Mouse (Mus musculus): ENCODE data around the gene B3gnt9. TPM values are rescaled to one million over a fixed set of nuclear protein-coding genes. Genes with fewer than 3 reads are reported as not detected.
"Not testable (repeated sequence)": the region's sequence is repeated elsewhere in the genome, so short reads cannot be mapped to it uniquely, and the experiment has no call there.

B3gnt9 gene
- polyA plus RNA-seq, 2 experiments, result 40.8 to 42.9 TPM

DNA sequence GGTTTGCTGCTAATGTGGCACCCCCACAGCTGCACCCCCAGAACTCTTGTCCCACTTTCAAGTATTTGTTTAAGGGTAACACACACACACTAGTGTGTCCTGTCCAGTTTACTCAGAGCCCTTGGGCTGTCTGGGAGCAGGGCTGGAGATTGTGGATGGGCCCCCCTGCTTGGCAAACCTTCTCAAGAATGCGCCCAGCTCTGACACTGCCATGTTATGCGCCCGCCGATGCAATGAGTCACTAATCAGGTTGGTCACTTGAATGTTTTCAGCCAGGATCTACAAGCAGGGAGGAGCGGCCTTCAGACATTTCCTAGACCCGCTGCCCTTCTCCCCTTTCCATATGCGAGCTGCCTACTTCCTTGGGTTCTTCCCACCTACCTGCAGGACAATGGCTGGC is 37.5 kb upstream of the B3gnt9 start:
- no peak overlapping the region for H3K4me3 ChIP-seq (replicated peaks; ENCODE audit: low read length)
- no peak for ATAC-seq (ENCODE audit: low FRiP score, low read depth)
- no peaks in the 10 kb centered on the region for H3K9me3 ChIP-seq (ENCODE audit: control insufficient read depth, low read length)
- 81% methylated on average over 5 of the region's 7 CpGs for WGBS
- H3K27ac ChIP-seq (replicated peaks; ENCODE audit: low read depth, low read length), result no peak overlapping the region
- no peak for DNase-seq (ENCODE audit: low spot score)
- H3K27me3 ChIP-seq (ENCODE audit: control insufficient read depth, insufficient read depth, low read length), result peaks cover 12% of the 10 kb centered on the region
- TF ChIP-seq POLR2A (IDR thresholded peaks at IDR 0.05; ENCODE audit: borderline replicate concordance, extremely low read depth, insufficient read depth, insufficient read length), result no peak
- no peak overlapping the region for H3K4me2 ChIP-seq (replicated peaks; ENCODE audit: low read depth, low read length, severe bottlenecking)
- peaks cover 24% of the 10 kb centered on the region for H3K4me1 ChIP-seq (ENCODE audit: control insufficient read depth, insufficient read depth, low read length)
- H3K9ac ChIP-seq (ENCODE audit: low read depth, low read length, severe bottlenecking), result no peak overlapping the region
- no peaks in the 10 kb centered on the region for H3K36me3 ChIP-seq (ENCODE audit: control insufficient read depth, insufficient read depth, low read length)

DNA sequence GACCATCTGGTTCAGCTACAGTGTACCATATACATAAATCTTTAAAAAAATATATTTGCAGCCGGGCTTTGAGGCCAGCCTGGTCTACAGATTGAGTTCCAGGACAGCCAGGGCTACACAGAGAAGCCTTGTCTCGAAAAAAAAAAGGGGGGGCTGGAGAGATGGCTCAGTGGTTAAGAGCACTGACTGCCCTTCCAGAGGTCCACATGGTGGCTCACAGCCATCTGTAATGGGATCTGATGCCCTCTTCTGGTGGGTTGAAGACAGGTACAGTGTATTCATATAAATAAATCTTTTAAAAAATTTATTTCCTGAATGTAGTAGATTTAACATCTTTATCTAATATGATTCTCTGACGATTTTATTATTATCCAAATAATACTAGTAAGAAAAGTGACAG is 36.8 kb upstream of the B3gnt9 start:
- H3K36me3 ChIP-seq (ENCODE audit: control insufficient read depth, insufficient read depth, low read length); DNase-seq (ENCODE audit: low spot score); ATAC-seq (ENCODE audit: low FRiP score, low read depth); H3K9me3 ChIP-seq (ENCODE audit: control insufficient read depth, low read length); H3K4me3 ChIP-seq (replicated peaks; ENCODE audit: low read length); H3K27ac ChIP-seq (replicated peaks; ENCODE audit: low read depth, low read length); H3K9ac ChIP-seq (ENCODE audit: low read depth, low read length, severe bottlenecking); H3K4me2 ChIP-seq (replicated peaks; ENCODE audit: low read depth, low read length, severe bottlenecking): not testable (repeated sequence)
- WGBS, result 61% methylated on average over 3 of the region's 3 CpGs
- Histone ChIP-seq H3K27me3 (ENCODE audit: control insufficient read depth, insufficient read depth, low read length) (peaks cover 12% of the 10 kb centered on the region), H3K4me1 (ENCODE audit: control insufficient read depth, insufficient read depth, low read length) (peaks cover 21% of the 10 kb centered on the region)

DNA sequence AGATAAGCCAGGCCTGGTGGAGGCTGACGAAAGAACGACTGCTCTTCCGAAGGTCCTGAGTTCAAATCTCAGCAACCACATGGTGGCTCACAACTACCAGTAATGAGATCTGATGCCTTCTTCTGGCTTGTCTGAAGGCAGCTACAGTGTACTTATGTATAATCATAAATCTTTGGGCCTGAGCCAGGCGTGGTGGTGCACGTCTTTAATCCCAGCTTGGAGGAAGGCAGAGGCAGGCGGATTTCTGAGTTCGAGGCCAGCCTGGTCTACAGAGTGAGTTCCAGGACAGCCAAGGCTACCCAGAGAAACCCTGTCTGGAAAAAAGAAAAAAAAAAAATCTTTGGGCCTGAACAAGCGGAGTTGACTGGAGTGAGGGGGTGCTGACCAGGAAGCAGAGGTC is 36.4 kb upstream of the B3gnt9 start:
- 87% methylated on average over 8 of the region's 8 CpGs for WGBS
- H3K4me2 ChIP-seq (replicated peaks; ENCODE audit: low read depth, low read length, severe bottlenecking); H3K4me3 ChIP-seq (replicated peaks; ENCODE audit: low read length); H3K36me3 ChIP-seq (ENCODE audit: control insufficient read depth, insufficient read depth, low read length); H3K9ac ChIP-seq (ENCODE audit: low read depth, low read length, severe bottlenecking); DNase-seq (ENCODE audit: low spot score); H3K9me3 ChIP-seq (ENCODE audit: control insufficient read depth, low read length); H3K27ac ChIP-seq (replicated peaks; ENCODE audit: low read depth, low read length); ATAC-seq (ENCODE audit: low FRiP score, low read depth): not testable (repeated sequence)
- Histone ChIP-seq H3K27me3 (ENCODE audit: control insufficient read depth, insufficient read depth, low read length) (peaks cover 12% of the 10 kb centered on the region), H3K4me1 (ENCODE audit: control insufficient read depth, insufficient read depth, low read length) (peaks cover 18% of the 10 kb centered on the region)

DNA sequence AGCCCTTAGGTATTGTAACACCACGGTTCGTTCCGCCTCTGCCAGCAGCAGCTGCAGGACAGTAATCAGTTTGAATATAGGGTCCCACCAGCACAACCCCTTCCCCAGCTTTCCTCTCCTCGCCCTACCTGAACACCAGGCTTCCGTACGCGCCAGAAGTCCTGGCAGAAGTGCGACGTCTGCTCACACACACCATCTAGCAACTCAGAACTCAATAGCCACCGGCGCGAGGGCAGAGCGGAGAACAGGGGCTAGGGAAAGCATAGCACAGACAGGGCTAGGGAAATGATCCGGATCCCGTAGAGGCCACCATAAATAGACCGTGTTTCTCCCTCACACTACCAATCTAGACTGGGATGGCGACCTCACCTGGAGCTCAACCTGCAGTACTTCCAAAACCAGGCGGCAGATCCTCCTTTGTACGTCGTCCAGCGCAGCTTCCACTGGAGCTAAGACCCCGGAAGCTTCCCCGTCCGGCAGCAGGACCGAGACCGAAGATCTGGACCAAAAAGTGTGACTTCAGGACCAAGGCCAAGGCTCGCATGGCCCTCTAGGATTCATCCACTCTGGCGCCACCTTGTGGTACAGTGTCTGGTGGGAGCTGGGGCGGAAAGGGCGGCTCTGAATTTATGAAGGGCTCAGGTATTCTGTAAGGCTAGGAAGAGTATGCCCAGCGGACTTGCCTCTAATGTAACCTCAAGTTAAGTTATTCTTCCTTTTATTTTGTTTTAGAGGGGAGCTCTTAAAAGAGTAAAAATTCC is 35.8 kb upstream of the B3gnt9 start:
- ATAC-seq (ENCODE audit: low FRiP score, low read depth), result no peak
- peaks cover 18% of the 10 kb centered on the region for H3K4me1 ChIP-seq (ENCODE audit: control insufficient read depth, insufficient read depth, low read length)
- H3K9ac ChIP-seq (ENCODE audit: low read depth, low read length, severe bottlenecking), result no peak overlapping the region
- WGBS, result 6% methylated on average over 31 of the region's 31 CpGs
- no peaks in the 10 kb centered on the region for H3K36me3 ChIP-seq (ENCODE audit: control insufficient read depth, insufficient read depth, low read length)
- no peak overlapping the region for H3K27ac ChIP-seq (replicated peaks; ENCODE audit: low read depth, low read length)
- peak overlapping the region; percentile 62 for H3K4me2 ChIP-seq (replicated peaks; ENCODE audit: low read depth, low read length, severe bottlenecking)
- H3K27me3 ChIP-seq (ENCODE audit: control insufficient read depth, insufficient read depth, low read length), result peaks cover 12% of the 10 kb centered on the region
- peak overlapping the region; percentile 47; the same call in 1 of the 2 replicates for H3K4me3 ChIP-seq (replicated peaks; ENCODE audit: low read length)
- no peak for TF ChIP-seq POLR2A (IDR thresholded peaks at IDR 0.05; ENCODE audit: borderline replicate concordance, extremely low read depth, insufficient read depth, insufficient read length)
- DNase-seq (ENCODE audit: low spot score), result peak; percentile 92
- H3K9me3 ChIP-seq (ENCODE audit: control insufficient read depth, low read length), result no peaks in the 10 kb centered on the region

DNA sequence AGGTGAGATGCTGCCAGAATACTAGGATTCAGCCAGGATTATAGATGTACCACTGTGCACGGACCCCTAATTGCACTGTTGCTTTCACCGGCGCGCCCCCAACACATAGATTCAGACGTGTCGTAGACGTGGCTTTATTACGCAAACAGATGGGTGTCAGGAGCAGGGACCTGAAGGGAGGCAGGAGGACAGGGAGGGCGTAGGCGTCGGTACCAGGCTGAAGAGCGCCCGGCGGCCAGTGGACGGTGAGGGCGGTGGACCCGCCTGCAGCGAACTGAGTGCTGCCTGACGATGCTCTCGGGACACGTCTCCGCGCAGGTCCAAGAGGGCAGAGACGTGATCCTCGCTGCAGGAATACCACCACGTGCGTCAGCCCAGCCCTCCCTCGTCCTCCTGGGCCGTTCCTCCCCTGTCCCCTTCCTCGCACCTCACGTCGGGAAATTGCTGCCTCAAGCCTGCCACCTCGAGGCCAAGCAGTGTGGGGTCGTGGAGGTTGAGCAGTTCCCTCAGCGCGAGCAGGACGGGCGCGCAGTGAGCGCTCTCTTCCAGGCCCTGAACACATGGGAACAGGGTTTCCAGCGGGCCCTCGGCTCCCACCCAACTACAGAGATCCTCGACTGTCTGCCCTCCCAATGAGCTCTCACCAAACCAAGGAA is 35.0 kb upstream of the B3gnt9 start, which contains the start of gene 4931428F04Rik:
4931428F04Rik (minus strand) TSS at position 60 of the 656 bp plus-strand sequence.
- Histone ChIP-seq H3K4me1 (ENCODE audit: control insufficient read depth, insufficient read depth, low read length) (peaks cover 18% of the 10 kb centered on the region), H3K27ac (replicated peaks; ENCODE audit: low read depth, low read length) (peak within 1 kb of the TSS; percentile 39), H3K9me3 (ENCODE audit: control insufficient read depth, low read length) (no peaks in the 10 kb centered on the region), H3K9ac (ENCODE audit: low read depth, low read length, severe bottlenecking) (peak within 1 kb of the TSS; percentile 52), H3K27me3 (ENCODE audit: control insufficient read depth, insufficient read depth, low read length) (peaks cover 12% of the 10 kb centered on the region), H3K4me2 (replicated peaks; ENCODE audit: low read depth, low read length, severe bottlenecking) (peak within 1 kb of the TSS; percentile 62), H3K36me3 (ENCODE audit: control insufficient read depth, insufficient read depth, low read length) (peaks cover 1% of the 10 kb centered on the region), H3K4me3 (replicated peaks; ENCODE audit: low read length) (peak within 1 kb of the TSS; percentile 47)
- DNase-seq (ENCODE audit: low spot score), result no peak
- ATAC-seq (ENCODE audit: low FRiP score, low read depth), result peak; percentile 16
- TF ChIP-seq POLR2A (IDR thresholded peaks at IDR 0.05; ENCODE audit: borderline replicate concordance, extremely low read depth, insufficient read depth, insufficient read length), result no peak
- under 1% methylated on average over 40 of the region's 43 CpGs for WGBS
